In genomic region chr6:55276692-55277282, GRCm38 (mm10) we compare ENCODE assay signal across 28 mouse cellular contexts. TPM values are rescaled to one million over a fixed set of nuclear protein-coding genes. Genes with fewer than 3 reads are reported as not detected.
DNase-seq lines count a peak whose midpoint lies in the region; ATAC-seq and TF ChIP-seq lines count a peak whose summit lies in the region.
"Had no signal": no experiment of that assay in that cellular context is flagged by ENCODE, and none has a peak within 500 bp of the region (broad histone marks: within the 10 kb centered on the region; RNA-seq: fewer than 3 reads in every experiment).

No protein-coding gene starts in this region.

- H3K9me3 ChIP-seq in limb, embryonic 15.5 days, result no peaks in the 10 kb centered on the region
- H3K9me3 ChIP-seq in limb, embryonic 10.5 days (replicated peaks), result no peaks in the 10 kb centered on the region
- H3K9me3 ChIP-seq: forebrain, embryonic 15.5 days; heart, embryonic 13.5 days; kidney, embryonic 15.5 days; lung, embryonic 15.5 days; midbrain, embryonic 15.5 days; stomach, embryonic 15.5 days had no signal

- no peak overlapping the region for H3K4me2 ChIP-seq in limb, embryonic 15.5 days
- H3K4me2 ChIP-seq: forebrain, embryonic 15.5 days; heart, embryonic 13.5 days; kidney, embryonic 15.5 days; lung, embryonic 15.5 days; midbrain, embryonic 15.5 days; stomach, embryonic 15.5 days had no signal

- H3K4me3 ChIP-seq in limb, embryonic 15.5 days, result no peak overlapping the region
- H3K4me3 ChIP-seq in limb, embryonic 10.5 days, result no peak overlapping the region
- no peak overlapping the region for H3K4me3 ChIP-seq in bone marrow, adult 2 months (replicated peaks; ENCODE audit: control insufficient read depth, low read depth, low read length)
- H3K4me3 ChIP-seq in olfactory bulb, adult 2 months (ENCODE audit: insufficient read depth, low read depth, low read length), result no peak overlapping the region
- H3K4me3 ChIP-seq: erythroblast, embryonic 14.5 days; forebrain, embryonic 15.5 days; heart, embryonic 13.5 days; kidney, embryonic 15.5 days; lung, embryonic 15.5 days; midbrain, embryonic 15.5 days; myocyte; stomach, embryonic 15.5 days had no signal

- TF ChIP-seq POLR2A in bone marrow, adult 2 months (IDR thresholded peaks at IDR 0.05; ENCODE audit: borderline replicate concordance, control insufficient read depth, low read depth, low read length), result no peak
- no peak for TF ChIP-seq POLR2A in olfactory bulb, adult 2 months (IDR thresholded peaks at IDR 0.05; ENCODE audit: insufficient read depth, low read depth, low read length)

- 0 out of 2 replicates have a peak overlapping the region, but pooled peaks have one; percentile 50 for H3K27ac ChIP-seq in limb, embryonic 15.5 days
- no peak overlapping the region for H3K27ac ChIP-seq in limb, embryonic 10.5 days
- H3K27ac ChIP-seq in bone marrow, adult 2 months (ENCODE audit: control insufficient read depth, insufficient read depth, low read depth, low read length, poor library complexity), result peak overlapping the region; percentile 7; the same call in 1 of the 2 replicates
- peak overlapping the region; percentile 92 for H3K27ac ChIP-seq in olfactory bulb, adult 2 months (ENCODE audit: insufficient read depth, low read depth, low read length)
- H3K27ac ChIP-seq: forebrain, embryonic 15.5 days; heart, embryonic 13.5 days; kidney, embryonic 15.5 days; liver, embryonic 14.5 days; lung, embryonic 15.5 days; midbrain, embryonic 15.5 days; stomach, embryonic 15.5 days had no signal

- TF ChIP-seq CTCF in bone marrow, adult 2 months (IDR thresholded peaks at IDR 0.05; ENCODE audit: control insufficient read depth, insufficient read depth, low read length), result no peak
- TF ChIP-seq CTCF in olfactory bulb, adult 2 months (IDR thresholded peaks at IDR 0.05; ENCODE audit: insufficient read depth, low read depth, low read length), result no peak

- peaks cover 57% of the 10 kb centered on the region for H3K4me1 ChIP-seq in limb, embryonic 15.5 days
- H3K4me1 ChIP-seq in limb, embryonic 10.5 days, result peaks cover 14% of the 10 kb centered on the region
- H3K4me1 ChIP-seq in bone marrow, adult 2 months (ENCODE audit: control insufficient read depth, insufficient read depth, low read length), result peaks cover 6% of the 10 kb centered on the region
- H3K4me1 ChIP-seq in olfactory bulb, adult 2 months (ENCODE audit: control insufficient read depth, insufficient read depth, low read length), result peaks cover 35% of the 10 kb centered on the region
- H3K4me1 ChIP-seq: midbrain, embryonic 15.5 days; stomach, embryonic 15.5 days had no signal

- DNase-seq in limb, embryonic 10.5 days (ENCODE audit: low spot score), result no peak
- DNase-seq in adrenal gland, adult 2 months, result no peak
- DNase-seq in urinary bladder, adult 2 months (ENCODE audit: low spot score), result no peak
- DNase-seq: adrenal gland, postnatal 14 days; gastrocnemius, postnatal 36 days; heart, postnatal 36 days; kidney, postnatal 4 days; layer of hippocampus, adult 9-11 months; lung, postnatal 4 days; right cerebral cortex, postnatal 25 days; thymus, adult 18-20 months; thymus, postnatal 4 days had no signal

- WGBS in limb, embryonic 15.5 days, result 83% methylated on average over 4 of the region's 4 CpGs
- 87% methylated on average over 4 of the region's 4 CpGs for WGBS in limb, embryonic 10.5 days
- WGBS in bone marrow, adult 2 months, result 11% methylated on average over 4 of the region's 4 CpGs
- WGBS in olfactory bulb, adult 2 months, result 83% methylated on average over 4 of the region's 4 CpGs

- no peak for ATAC-seq in limb, embryonic 15.5 days (ENCODE audit: insufficient number of reproducible peaks, low FRiP score, low TSS enrichment, low read depth)
- ATAC-seq in granulocyte monocyte progenitor cell, adult 5-6 weeks (replicated peaks; ENCODE audit: poor library complexity, severe bottlenecking), result peak; percentile 81
- ATAC-seq: forebrain, embryonic 15.5 days; hindbrain, embryonic 16.5 days; intestine, postnatal 0 days; midbrain, embryonic 15.5 days; Patski had no signal

- H3K36me3 ChIP-seq in limb, embryonic 15.5 days, result 0 out of 2 replicates have a peak, but pooled peaks cover 2% of the 10 kb centered on the region
- H3K36me3 ChIP-seq in limb, embryonic 10.5 days, result peaks cover 2% of the 10 kb centered on the region; the same call in 1 of the 2 replicates
- H3K36me3 ChIP-seq: forebrain, embryonic 15.5 days; heart, embryonic 13.5 days; kidney, embryonic 15.5 days; lung, embryonic 15.5 days; midbrain, embryonic 15.5 days; stomach, embryonic 15.5 days had no signal

- H3K9ac ChIP-seq in limb, embryonic 15.5 days, result no peak overlapping the region
- H3K9ac ChIP-seq: forebrain, embryonic 15.5 days; heart, embryonic 13.5 days; kidney, embryonic 15.5 days; liver, embryonic 14.5 days; lung, embryonic 15.5 days; midbrain, embryonic 15.5 days; stomach, embryonic 15.5 days had no signal

- no peaks in the 10 kb centered on the region for H3K27me3 ChIP-seq in limb, embryonic 15.5 days
- H3K27me3 ChIP-seq in limb, embryonic 10.5 days (ENCODE audit: low read depth, poor library complexity, severe bottlenecking), result no peaks in the 10 kb centered on the region
- H3K27me3 ChIP-seq: forebrain, embryonic 15.5 days; heart, embryonic 13.5 days; kidney, embryonic 15.5 days; lung, embryonic 15.5 days; midbrain, embryonic 15.5 days; Patski; stomach, embryonic 15.5 days had no signal

RNA-seq across cellular contexts. Expression of gene Aqp1, which starts 59.4 kb away (rescaled TPM):
- polyA plus RNA-seq in limb, embryonic 15.5 days (2015; fragmentation: Nextera tagmentation; extraction: Ambion mirVana), result 119 and 122 TPM in 2 replicates
- polyA plus RNA-seq in limb, embryonic 10.5 days (2016; fragmentation: Nextera tagmentation; extraction: Ambion mirVana), result 0.94 and 1.1 TPM in 2 replicates
- 226 and 325 TPM in 2 replicates for polyA plus RNA-seq in bone marrow, adult 2 months (2011; ENCODE audit: insufficient read depth, insufficient read length, low replicate concordance, missing spikeins)
- total RNA-seq in granulocyte monocyte progenitor cell, adult 5-6 weeks (2014; fragmentation: Nextera tagmentation), result 0.45 and 1.1 TPM in 2 replicates
- 1.8 and 3.4 TPM in 2 replicates for total RNA-seq in granulocyte monocyte progenitor cell, adult 5-6 weeks (2017)
- not detected in 2 replicates for polyA plus RNA-seq in olfactory bulb, adult 2 months (2012; ENCODE audit: insufficient read depth, insufficient read length, low replicate concordance, missing spikeins)
- total RNA-seq in adrenal gland, adult 2 months (2021), result 10 to 100 TPM; 35.1 to 85.4 TPM
- 135 and 204 TPM in 2 replicates for polyA plus RNA-seq in adrenal gland, adult 2 months (2012; rRNA removed)
- polyA plus RNA-seq in urinary bladder, adult 2 months (2012; rRNA removed), result 444 and 459 TPM in 2 replicates

Comparison
In these comparisons a context has a peak if more than half of its experiments do, and no peak if none do; other contexts are left out.
1. RNA of gene Aqp1, which starts 59.4 kb away (polyA plus RNA-seq): 444 to 459 TPM in urinary bladder, adult 2 months, 226 to 325 TPM in bone marrow, adult 2 months, 135 to 204 TPM in adrenal gland, adult 2 months and 119 to 122 TPM in limb, embryonic 15.5 days; 0.94 to 1.1 TPM in limb, embryonic 10.5 days and not detected in olfactory bulb, adult 2 months; every median in the first group is over 10 times any median in the second.